ENCODE assay signal across 8 mouse cellular contexts in genomic region chr5:140767704-140768141, GRCm38 (mm10). TPM values are rescaled to one million over a fixed set of nuclear protein-coding genes. Genes with fewer than 3 reads are reported as not detected.
DNase-seq lines count a peak whose midpoint lies in the region; ATAC-seq and TF ChIP-seq lines count a peak whose summit lies in the region.

No protein-coding gene starts in this region.

- H3K36me3 ChIP-seq in forebrain, embryonic 12.5 days (replicated peaks): peaks cover 2% of the 10 kb centered on the region; the same call in 1 of the 2 replicates
- 0 out of 2 replicates have a peak, but pooled peaks cover 5% of the 10 kb centered on the region for H3K36me3 ChIP-seq in heart, embryonic 14.5 days (ENCODE audit: control insufficient read depth, insufficient read depth, low read length)
- H3K36me3 ChIP-seq in midbrain, postnatal 0 days (ENCODE audit: insufficient read depth, low read length): no peaks in the 10 kb centered on the region

- peak overlapping the region; percentile 92 for H3K27ac ChIP-seq in brown adipose tissue, adult 24 weeks (replicated peaks; ENCODE audit: low read depth, low read length)
- H3K27ac ChIP-seq in forebrain, embryonic 12.5 days: peak overlapping the region; percentile 86
- H3K27ac ChIP-seq in heart, embryonic 14.5 days (replicated peaks in 1 of 2; ENCODE audit: control insufficient read depth in 1 of 2, insufficient read depth in 1 of 2, low read depth in 2 of 2, low read length in 2 of 2): peak overlapping the region; percentile 96 to 98
- H3K27ac ChIP-seq in midbrain, postnatal 0 days (ENCODE audit: low read depth, low read length): peak overlapping the region; percentile 67

- no peak overlapping the region for H3K4me3 ChIP-seq in brown adipose tissue, adult 24 weeks (ENCODE audit: insufficient read depth, low read depth, low read length)
- H3K4me3 ChIP-seq in forebrain, embryonic 12.5 days (replicated peaks): no peak overlapping the region
- no peak overlapping the region for H3K4me3 ChIP-seq in heart, embryonic 14.5 days (ENCODE audit: control insufficient read depth in 1 of 2, insufficient read depth in 1 of 2, low read depth in 1 of 2, low read length in 2 of 2)
- no peak overlapping the region for H3K4me3 ChIP-seq in midbrain, postnatal 0 days (ENCODE audit: low read depth, low read length)

- WGBS in forebrain, embryonic 12.5 days: 17% methylated on average over 9 of the region's 9 CpGs
- WGBS in heart, embryonic 14.5 days: 2% methylated on average over 9 of the region's 9 CpGs
- WGBS in midbrain, postnatal 0 days: 5% methylated on average over 9 of the region's 9 CpGs

- H3K9me3 ChIP-seq in forebrain, embryonic 12.5 days: no peaks in the 10 kb centered on the region
- no peaks in the 10 kb centered on the region for H3K9me3 ChIP-seq in heart, embryonic 14.5 days (ENCODE audit: control insufficient read depth, low read length)
- no peaks in the 10 kb centered on the region for H3K9me3 ChIP-seq in midbrain, postnatal 0 days (ENCODE audit: low read length)

- no peak for ATAC-seq in forebrain, embryonic 12.5 days (ENCODE audit: low FRiP score)
- peak; percentile 81 for ATAC-seq in heart, embryonic 14.5 days (ENCODE audit: insufficient number of reproducible peaks, insufficient read depth, low FRiP score, low read depth)
- ATAC-seq in midbrain, postnatal 0 days (ENCODE audit: low FRiP score): peak; percentile 34

- no peak for TF ChIP-seq CTCF in midbrain, postnatal 0 days (IDR thresholded peaks at IDR 0.05)

- DNase-seq in 3134 (ENCODE audit: extremely low read depth, insufficient read length, low spot score) (peak; percentile 85), liver (peak; percentile 59)
- DNase-seq in kidney, postnatal 10 days: peak; percentile 96
- peak; percentile 72 for DNase-seq in midbrain, postnatal 0 days (ENCODE audit: low spot score)
- DNase-seq in telencephalon, adult 2 months (ENCODE audit: low read depth, low spot score): peak; percentile 87

- H3K4me1 ChIP-seq in brown adipose tissue, adult 24 weeks (ENCODE audit: control insufficient read depth, insufficient read depth, insufficient read length, low read length): peaks cover 50% of the 10 kb centered on the region
- peaks cover 37% of the 10 kb centered on the region for H3K4me1 ChIP-seq in forebrain, embryonic 12.5 days
- peaks cover 32 to 54% of the 10 kb centered on the region in 2 experiments for H3K4me1 ChIP-seq in heart, embryonic 14.5 days (ENCODE audit: control insufficient read depth in 2 of 2, insufficient read depth in 2 of 2, low read length in 2 of 2)
- peaks cover 11% of the 10 kb centered on the region; the same call in 1 of the 2 replicates for H3K4me1 ChIP-seq in midbrain, postnatal 0 days (ENCODE audit: insufficient read depth, low read length)

- H3K4me2 ChIP-seq in forebrain, embryonic 12.5 days: peak overlapping the region; percentile 6; the same call in 1 of the 2 replicates
- peak overlapping the region; percentile 16 for H3K4me2 ChIP-seq in heart, embryonic 14.5 days (ENCODE audit: low read length)
- no peak overlapping the region for H3K4me2 ChIP-seq in midbrain, postnatal 0 days (ENCODE audit: low read depth, low read length, poor library complexity, severe bottlenecking)

- H3K27me3 ChIP-seq in forebrain, embryonic 12.5 days: no peaks in the 10 kb centered on the region
- no peaks in the 10 kb centered on the region for H3K27me3 ChIP-seq in heart, embryonic 14.5 days (ENCODE audit: control insufficient read depth, insufficient read depth, low read length)
- H3K27me3 ChIP-seq in midbrain, postnatal 0 days (ENCODE audit: insufficient read depth, low read length): no peaks in the 10 kb centered on the region

- H3K9ac ChIP-seq in forebrain, embryonic 12.5 days: peak overlapping the region; percentile 45; the same call in 1 of the 2 replicates
- H3K9ac ChIP-seq in heart, embryonic 14.5 days (ENCODE audit: low read length): peak overlapping the region; percentile 55
- no peak overlapping the region for H3K9ac ChIP-seq in midbrain, postnatal 0 days (replicated peaks; ENCODE audit: low read length, poor library complexity, severe bottlenecking)

RNA-seq across cellular contexts. Expression of gene Amz1, which starts 43.8 kb away (rescaled TPM):
- 0.63 TPM in 1 of 2 replicates, not detected in the other for polyA plus RNA-seq in brown adipose tissue, adult 24 weeks (2012; ENCODE audit: insufficient read depth, insufficient read length, missing spikeins)
- 1.8 TPM in 2 replicates for polyA plus RNA-seq in forebrain, embryonic 12.5 days (2016; fragmentation: Nextera tagmentation; extraction: Ambion mirVana)
- polyA plus RNA-seq in heart, embryonic 14.5 days (2014; fragmentation: Nextera tagmentation; extraction: Ambion mirVana): 1.0 and 1.2 TPM in 2 replicates
- total RNA-seq in midbrain, postnatal 0 days (2014; rRNA removed): 14.4 and 14.9 TPM in 2 replicates
- polyA plus RNA-seq in midbrain, postnatal 0 days (2015; fragmentation: Nextera tagmentation; extraction: Ambion mirVana): 15.6 and 15.9 TPM in 2 replicates
